Mouse (Mus musculus) heart, embryonic 13.5 days (tissue): ENCODE results near the gene Gm21818. TPM values are rescaled to one million over a fixed set of nuclear protein-coding genes. Genes with fewer than 3 reads are reported as not detected.

ENCODE experiments used
- polyA plus RNA-seq: library from polyadenylated mRNA; unstranded; fragments of >200 nt; fragmentation: Nextera tagmentation; extraction: Ambion mirVana; gene quantifications from 2 replicates; pipeline ENCODE4 v1.2.1, GENCODE M21; 2015

Gene Gm21818
- polyA plus RNA-seq, 1 experiment from 2014 or later = not detected

Other genes with a start within 250 kb of the Gm21818 start
- gene Gm21761, start 243.2 kb upstream of the Gm21818 start, polyA plus RNA-seq = not detected in 2 replicates
- gene B020031M17Rik, start 221.6 kb upstream of the Gm21818 start, polyA plus RNA-seq = not detected in 2 replicates
- gene Gm36079, start 145.4 kb upstream of the Gm21818 start, polyA plus RNA-seq = not detected in 2 replicates
- not detected in 2 replicates for gene Gm21188, start 120.2 kb upstream of the Gm21818 start, polyA plus RNA-seq
- gene Gm20767, start 32.2 kb upstream of the Gm21818 start, polyA plus RNA-seq = not detected in 2 replicates
- not detected in 2 replicates for gene Gm21762, start 43.5 kb downstream of the Gm21818 start, polyA plus RNA-seq
- not detected in 2 replicates for gene Gm21731, start 66.7 kb downstream of the Gm21818 start, polyA plus RNA-seq
- not detected in 2 replicates for gene AF067061, start 90.7 kb downstream of the Gm21818 start, polyA plus RNA-seq
- gene BC147527, start 128.0 kb downstream of the Gm21818 start, polyA plus RNA-seq = 0.09 and 0.23 TPM in 2 replicates
- not detected in 2 replicates for gene Tcstv3, start 144.4 kb downstream of the Gm21818 start, polyA plus RNA-seq